Mouse (Mus musculus) left cerebral cortex, adult 8-10 months (tissue): ENCODE measurements around the gene Klk1b1. TPM values are rescaled to one million over a fixed set of nuclear protein-coding genes. Genes with fewer than 3 reads are reported as not detected.
"Not testable (repeated sequence)": the region's sequence is repeated elsewhere in the genome, so short reads cannot be mapped to it uniquely, and the experiment has no call there.

Experiments used
- DNase-seq, 2 experiments: peaks; one replicate each; pipeline ENCODE4 v3.0.0; 2022; ENCODE audit warnings: low spot score in 2 of 2
- total RNA-seq, 4 experiments: library from RNA; stranded (reverse); gene quantifications; 2 replicates each; pipeline ENCODE4 v1.2.4; 2022

Klk1b1 gene
- total RNA-seq, 4 experiments from 2014 or later, result not detected

DNA sequence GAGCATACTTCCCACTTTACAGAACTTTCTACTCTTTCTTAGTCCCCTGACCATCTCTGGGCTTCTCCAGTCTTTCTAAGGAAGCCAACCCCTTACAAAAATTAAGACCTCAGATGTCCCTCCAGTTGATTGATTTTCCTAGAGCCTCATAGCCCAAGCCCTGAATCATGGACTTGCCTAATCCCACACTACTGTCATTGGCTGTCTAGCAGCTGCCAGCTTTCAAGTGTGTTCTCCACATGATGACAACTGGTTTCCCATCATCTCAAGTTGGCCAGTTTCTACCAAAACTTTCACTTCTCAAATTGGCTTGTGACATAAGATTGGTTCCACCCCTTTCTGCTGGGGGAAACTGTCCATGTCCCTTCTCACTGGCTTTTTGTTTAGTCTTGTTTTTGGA is 38.3 kb downstream of the Klk1b1 start:
- no peak for DNase-seq

DNA sequence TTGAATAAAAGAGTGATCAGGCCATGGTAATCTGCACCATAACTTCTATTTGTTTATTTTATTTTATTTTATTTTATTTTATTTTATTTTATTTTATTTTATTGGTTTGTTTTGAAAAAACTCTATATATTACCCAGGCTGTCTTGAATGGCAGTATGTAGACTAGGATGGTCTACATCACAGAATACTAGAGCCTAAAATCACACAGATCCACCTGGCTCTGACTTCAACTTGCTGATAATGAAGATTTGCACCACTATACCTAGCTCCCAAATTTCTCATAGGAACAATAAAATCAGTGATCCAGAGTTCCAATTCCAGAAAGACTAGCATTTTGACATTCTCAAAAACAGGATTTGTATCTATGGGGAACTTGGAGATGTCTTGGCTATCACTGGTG is 45.3 kb downstream of the Klk1b1 start, which contains the start of gene Klk1b26:
Klk1b26 (plus strand) TSS at position 301 of the 400 bp plus-strand sequence.
- DNase-seq, result not testable (repeated sequence)

DNA sequence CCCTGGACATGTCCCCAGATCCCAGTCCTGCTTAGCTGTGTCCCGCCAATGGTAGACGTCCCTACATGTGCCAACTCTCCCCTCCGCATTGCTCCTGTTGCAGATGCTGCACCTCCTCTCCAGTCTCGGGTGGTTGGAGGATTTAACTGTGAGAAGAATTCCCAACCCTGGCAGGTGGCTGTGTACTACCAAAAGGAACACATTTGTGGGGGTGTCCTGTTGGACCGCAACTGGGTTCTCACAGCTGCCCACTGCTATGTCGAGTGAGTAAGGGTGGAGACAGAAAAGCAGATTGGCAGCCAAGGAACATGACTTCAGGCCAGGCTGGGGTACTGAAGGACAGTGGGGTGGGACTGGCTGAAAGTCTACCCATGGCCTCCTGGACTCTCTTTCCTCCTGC is 48.1 kb downstream of the Klk1b1 start:
- DNase-seq, result peak; percentile 2 to 44

DNA sequence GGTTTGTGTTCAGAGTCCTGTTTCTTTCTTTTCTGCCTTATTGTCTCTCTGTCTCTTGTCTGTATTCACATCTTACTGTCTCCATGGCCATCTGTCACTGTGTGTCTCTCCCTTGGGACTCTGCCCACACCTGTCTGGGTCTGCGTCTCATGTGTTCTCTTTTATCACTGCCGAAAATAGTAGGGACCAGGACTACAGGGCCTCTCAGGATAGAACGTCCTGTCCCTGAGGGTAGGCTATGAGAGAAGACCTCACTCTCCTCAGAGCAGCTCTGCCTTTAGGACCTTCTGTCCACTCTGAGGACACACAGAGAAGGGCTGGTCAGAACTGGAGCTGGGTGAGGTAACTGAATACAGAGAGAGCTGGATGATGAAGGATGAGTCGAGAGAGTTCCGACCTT is 48.5 kb downstream of the Klk1b1 start:
- DNase-seq, result peak; percentile 4 to 23

Other genes with a start within 250 kb of the Klk1b1 start
- gene Klk12, start 197.9 kb upstream of the Klk1b1 start, total RNA-seq, result not detected
- gene Klk11, start 192.1 kb upstream of the Klk1b1 start, total RNA-seq, result not detected
- gene Klk10, start 185.7 kb upstream of the Klk1b1 start, total RNA-seq, result not detected
- not detected for gene Klk9, start 174.9 kb upstream of the Klk1b1 start, total RNA-seq
- gene Klk8, start 169.2 kb upstream of the Klk1b1 start, total RNA-seq, result 1 to 10 TPM; 5.2 to 7.4 (median 6.5) TPM
- not detected for gene Klk7, start 155.5 kb upstream of the Klk1b1 start, total RNA-seq
- 1 to 10 TPM; 3.2 to 9.7 (median 6.3) TPM for gene Klk6, start 142.3 kb upstream of the Klk1b1 start, total RNA-seq
- not detected for gene Klk5, start 124.8 kb upstream of the Klk1b1 start, total RNA-seq
- not detected for gene Klk4, start 85.6 kb upstream of the Klk1b1 start, total RNA-seq
- gene Klk15, start 33.0 kb upstream of the Klk1b1 start, total RNA-seq, result not detected
- gene Klk1b8, start 16.1 kb upstream of the Klk1b1 start, total RNA-seq, result not detected
- gene Klk1b9, start 9.3 kb downstream of the Klk1b1 start, total RNA-seq, result not detected
- not detected for gene Klk1b11, start 29.1 kb downstream of the Klk1b1 start, total RNA-seq
- not detected for gene Klk1b26, start 45.4 kb downstream of the Klk1b1 start, total RNA-seq
- gene Klk1b27, start 85.5 kb downstream of the Klk1b1 start, total RNA-seq, result not detected
- gene Klk1b21, start 135.6 kb downstream of the Klk1b1 start, total RNA-seq, result not detected
- not detected for gene Klk1b22, start 145.9 kb downstream of the Klk1b1 start, total RNA-seq
- not detected for gene Klk1b16, start 170.0 kb downstream of the Klk1b1 start, total RNA-seq
- not detected for gene Klk1b24, start 221.5 kb downstream of the Klk1b1 start, total RNA-seq
- not detected for gene Klk1b3, start 231.4 kb downstream of the Klk1b1 start, total RNA-seq
- gene Klk1b4, start 240.7 kb downstream of the Klk1b1 start, total RNA-seq, result not detected
- gene Klk1b5, start 249.2 kb downstream of the Klk1b1 start, total RNA-seq, result not detected